ENCODE assay signal across 20 mouse cellular contexts in genomic region chr19:45257414-45258326, GRCm38 (mm10). TPM values are rescaled to one million over a fixed set of nuclear protein-coding genes. Genes with fewer than 3 reads are reported as not detected.
DNase-seq lines count a peak whose midpoint lies in the region; ATAC-seq and TF ChIP-seq lines count a peak whose summit lies in the region.
"Had no signal": no experiment of that assay in that cellular context is flagged by ENCODE, and none has a peak within 500 bp of the region (broad histone marks: within the 10 kb centered on the region; RNA-seq: fewer than 3 reads in every experiment).

No protein-coding gene starts in this region.

- no peaks in the 10 kb centered on the region for H3K9me3 ChIP-seq in hindbrain, embryonic 13.5 days
- no peaks in the 10 kb centered on the region for H3K9me3 ChIP-seq in hindbrain, embryonic 10.5 days
- H3K9me3 ChIP-seq in stomach, embryonic 14.5 days (ENCODE audit: control insufficient read depth, low read depth, low read length), result no peaks in the 10 kb centered on the region
- H3K9me3 ChIP-seq in stomach, postnatal 0 days (ENCODE audit: control insufficient read depth, low read length), result no peaks in the 10 kb centered on the region
- no peaks in the 10 kb centered on the region for H3K9me3 ChIP-seq in limb, embryonic 10.5 days (replicated peaks)
- no peaks in the 10 kb centered on the region for H3K9me3 ChIP-seq in neural tube, embryonic 15.5 days (replicated peaks)
- no peaks in the 10 kb centered on the region for H3K9me3 ChIP-seq in intestine, embryonic 15.5 days
- H3K9me3 ChIP-seq: forebrain, embryonic 15.5 days; midbrain, embryonic 12.5 days had no signal

- peaks cover 9% of the 10 kb centered on the region; the same call in 1 of the 2 replicates for H3K4me1 ChIP-seq in hindbrain, embryonic 13.5 days (replicated peaks)
- peaks cover 13% of the 10 kb centered on the region for H3K4me1 ChIP-seq in hindbrain, embryonic 10.5 days (replicated peaks)
- H3K4me1 ChIP-seq in stomach, embryonic 14.5 days (ENCODE audit: control insufficient read depth, insufficient read depth, low read length), result peaks cover 6% of the 10 kb centered on the region; the same call in 1 of the 2 replicates
- no peaks in the 10 kb centered on the region for H3K4me1 ChIP-seq in stomach, postnatal 0 days (replicated peaks; ENCODE audit: control insufficient read depth, insufficient read depth)
- peaks cover 19% of the 10 kb centered on the region for H3K4me1 ChIP-seq in limb, embryonic 10.5 days
- peaks cover 8% of the 10 kb centered on the region for H3K4me1 ChIP-seq in neural tube, embryonic 15.5 days
- no peaks in the 10 kb centered on the region for H3K4me1 ChIP-seq in intestine, embryonic 15.5 days (replicated peaks)
- H3K4me1 ChIP-seq: forebrain, embryonic 15.5 days; midbrain, embryonic 12.5 days had no signal

- H3K27me3 ChIP-seq in hindbrain, embryonic 13.5 days, result peaks cover 42% of the 10 kb centered on the region
- peaks cover 59% of the 10 kb centered on the region for H3K27me3 ChIP-seq in hindbrain, embryonic 10.5 days (ENCODE audit: insufficient read depth, poor library complexity, severe bottlenecking)
- no peaks in the 10 kb centered on the region for H3K27me3 ChIP-seq in stomach, embryonic 14.5 days (ENCODE audit: control insufficient read depth, insufficient read depth, low read length)
- H3K27me3 ChIP-seq in stomach, postnatal 0 days (ENCODE audit: control insufficient read depth, insufficient read depth, low read length), result no peaks in the 10 kb centered on the region
- peaks cover 13% of the 10 kb centered on the region; the same call in 1 of the 2 replicates for H3K27me3 ChIP-seq in limb, embryonic 10.5 days (ENCODE audit: low read depth, poor library complexity, severe bottlenecking)
- 0 out of 2 replicates have a peak, but pooled peaks cover 7% of the 10 kb centered on the region for H3K27me3 ChIP-seq in neural tube, embryonic 15.5 days (replicated peaks)
- peaks cover 12% of the 10 kb centered on the region; the same call in 1 of the 2 replicates for H3K27me3 ChIP-seq in intestine, embryonic 15.5 days (replicated peaks)
- H3K27me3 ChIP-seq: forebrain, embryonic 15.5 days had no signal

- no peak for DNase-seq in hindbrain, embryonic 10.5 days (ENCODE audit: low spot score)
- DNase-seq in stomach, postnatal 0 days (ENCODE audit: low spot score), result no peak
- DNase-seq in limb, embryonic 10.5 days (ENCODE audit: low spot score), result peak; percentile 38
- no peak for DNase-seq in thymus, postnatal 0 days (ENCODE audit: low spot score)
- DNase-seq: cerebellum, adult 8-10 months; heart, postnatal 14 days; lung, embryonic 14.5 days; lung, postnatal 4 days; spleen, adult 18-20 months; thymus, postnatal 14 days had no signal

- 56% methylated on average over 15 of the region's 15 CpGs for WGBS in hindbrain, embryonic 13.5 days
- 60% methylated on average over 15 of the region's 15 CpGs for WGBS in hindbrain, embryonic 10.5 days
- 40% methylated on average over 15 of the region's 15 CpGs for WGBS in stomach, embryonic 14.5 days
- 49% methylated on average over 15 of the region's 15 CpGs for WGBS in stomach, postnatal 0 days
- WGBS in limb, embryonic 10.5 days, result 53% methylated on average over 15 of the region's 15 CpGs
- 39% methylated on average over 15 of the region's 15 CpGs for WGBS in neural tube, embryonic 15.5 days
- 51% methylated on average over 15 of the region's 15 CpGs for WGBS in intestine, embryonic 15.5 days

- no peaks in the 10 kb centered on the region for H3K36me3 ChIP-seq in hindbrain, embryonic 13.5 days
- no peaks in the 10 kb centered on the region for H3K36me3 ChIP-seq in hindbrain, embryonic 10.5 days
- no peaks in the 10 kb centered on the region for H3K36me3 ChIP-seq in stomach, embryonic 14.5 days (ENCODE audit: control insufficient read depth, insufficient read depth, low read length)
- no peaks in the 10 kb centered on the region for H3K36me3 ChIP-seq in stomach, postnatal 0 days (ENCODE audit: control insufficient read depth, insufficient read depth, low read length)
- no peaks in the 10 kb centered on the region for H3K36me3 ChIP-seq in limb, embryonic 10.5 days
- no peaks in the 10 kb centered on the region for H3K36me3 ChIP-seq in neural tube, embryonic 15.5 days
- H3K36me3 ChIP-seq in intestine, embryonic 15.5 days, result no peaks in the 10 kb centered on the region
- H3K36me3 ChIP-seq: forebrain, embryonic 15.5 days; midbrain, embryonic 12.5 days had no signal

- peak; percentile 17; the same call in 1 of the 2 replicates for ATAC-seq in hindbrain, embryonic 13.5 days (ENCODE audit: low FRiP score)
- peak; percentile 42; the same call in 1 of the 2 replicates for ATAC-seq in stomach, embryonic 14.5 days (ENCODE audit: insufficient number of reproducible peaks, insufficient read depth, low FRiP score, low read depth)
- no peak for ATAC-seq in stomach, postnatal 0 days (ENCODE audit: low FRiP score, low TSS enrichment)
- ATAC-seq in neural tube, embryonic 15.5 days (ENCODE audit: low FRiP score), result no peak
- ATAC-seq in intestine, embryonic 15.5 days, result no peak
- ATAC-seq: forebrain, embryonic 15.5 days had no signal

- no peak overlapping the region for H3K4me2 ChIP-seq in hindbrain, embryonic 13.5 days
- H3K4me2 ChIP-seq in stomach, embryonic 14.5 days (replicated peaks; ENCODE audit: low read depth, low read length), result no peak overlapping the region
- H3K4me2 ChIP-seq in stomach, postnatal 0 days (replicated peaks; ENCODE audit: low read depth), result no peak overlapping the region
- H3K4me2 ChIP-seq in neural tube, embryonic 15.5 days, result peak overlapping the region; percentile 22
- H3K4me2 ChIP-seq in intestine, embryonic 15.5 days (replicated peaks), result no peak overlapping the region
- H3K4me2 ChIP-seq: forebrain, embryonic 15.5 days; liver, embryonic 11.5 days; lung, embryonic 14.5 days; midbrain, embryonic 12.5 days had no signal

- no peak for TF ChIP-seq CTCF in stomach, postnatal 0 days (IDR thresholded peaks at IDR 0.05; ENCODE audit: low read depth)

- no peak overlapping the region for H3K4me3 ChIP-seq in hindbrain, embryonic 13.5 days
- no peak overlapping the region for H3K4me3 ChIP-seq in hindbrain, embryonic 10.5 days
- no peak overlapping the region for H3K4me3 ChIP-seq in stomach, embryonic 14.5 days (ENCODE audit: low read depth, low read length)
- H3K4me3 ChIP-seq in stomach, postnatal 0 days (ENCODE audit: low read depth, low read length), result no peak overlapping the region
- no peak overlapping the region for H3K4me3 ChIP-seq in limb, embryonic 10.5 days
- no peak overlapping the region for H3K4me3 ChIP-seq in neural tube, embryonic 15.5 days (replicated peaks)
- H3K4me3 ChIP-seq in intestine, embryonic 15.5 days (replicated peaks), result no peak overlapping the region
- H3K4me3 ChIP-seq: forebrain, embryonic 15.5 days; midbrain, embryonic 12.5 days; myocyte had no signal

- no peak for TF ChIP-seq EP300 in stomach, postnatal 0 days (optimal IDR thresholded peaks at IDR 0.05)

- no peak overlapping the region for H3K27ac ChIP-seq in hindbrain, embryonic 13.5 days
- H3K27ac ChIP-seq in hindbrain, embryonic 10.5 days, result no peak overlapping the region
- H3K27ac ChIP-seq in stomach, embryonic 14.5 days (ENCODE audit: low read length), result no peak overlapping the region
- no peak overlapping the region for H3K27ac ChIP-seq in stomach, postnatal 0 days (replicated peaks)
- H3K27ac ChIP-seq in limb, embryonic 10.5 days, result peak overlapping the region; percentile 47
- no peak overlapping the region for H3K27ac ChIP-seq in neural tube, embryonic 15.5 days (replicated peaks)
- H3K27ac ChIP-seq in intestine, embryonic 15.5 days, result no peak overlapping the region
- H3K27ac ChIP-seq: forebrain, embryonic 15.5 days; midbrain, embryonic 12.5 days had no signal

- peak overlapping the region; percentile 26; the same call in 1 of the 2 replicates for H3K9ac ChIP-seq in hindbrain, embryonic 13.5 days
- no peak overlapping the region for H3K9ac ChIP-seq in stomach, embryonic 14.5 days (replicated peaks; ENCODE audit: low read depth, low read length)
- H3K9ac ChIP-seq in stomach, postnatal 0 days (ENCODE audit: low read length), result no peak overlapping the region
- no peak overlapping the region; the same call in 1 of the 2 replicates for H3K9ac ChIP-seq in neural tube, embryonic 15.5 days (replicated peaks)
- H3K9ac ChIP-seq in intestine, embryonic 15.5 days, result no peak overlapping the region
- H3K9ac ChIP-seq: forebrain, embryonic 15.5 days; lung, embryonic 14.5 days; midbrain, embryonic 12.5 days had no signal

RNA-seq across cellular contexts. Expression of gene Lbx1, which starts 22.1 kb away (rescaled TPM):
- 9.5 and 11.8 TPM in 2 replicates for polyA plus RNA-seq in hindbrain, embryonic 13.5 days (2015; fragmentation: Nextera tagmentation; extraction: Ambion mirVana)
- 1.4 and 8.9 TPM in 2 replicates for polyA plus RNA-seq in hindbrain, embryonic 10.5 days (2016; fragmentation: Nextera tagmentation; extraction: Ambion mirVana)
- polyA plus RNA-seq in stomach, embryonic 14.5 days (2014; fragmentation: Nextera tagmentation; extraction: Ambion mirVana), result not detected in 2 replicates
- polyA plus RNA-seq in stomach, postnatal 0 days (2015; fragmentation: Nextera tagmentation; extraction: Ambion mirVana), result 0.04 TPM in 1 of 2 replicates, not detected in the other
- 3.9 and 6.3 TPM in 2 replicates for polyA plus RNA-seq in limb, embryonic 10.5 days (2016; fragmentation: Nextera tagmentation; extraction: Ambion mirVana)
- polyA plus RNA-seq in neural tube, embryonic 15.5 days (2015; fragmentation: Nextera tagmentation; extraction: Ambion mirVana), result 10.9 and 16.9 TPM in 2 replicates
- not detected in 2 replicates for polyA plus RNA-seq in thymus, postnatal 0 days (2015; fragmentation: Nextera tagmentation; extraction: Ambion mirVana)
- polyA plus RNA-seq in intestine, embryonic 15.5 days (2015; fragmentation: Nextera tagmentation; extraction: Ambion mirVana), result 0.08 TPM in 1 of 2 replicates, not detected in the other
- polyA plus RNA-seq: forebrain, embryonic 15.5 days; kidney, embryonic 16.5 days; lung, embryonic 14.5 days; stomach, embryonic 16.5 days had no signal

Comparison
In these comparisons a context has a peak if more than half of its experiments do, and no peak if none do; other contexts are left out.
1. ATAC-seq: peak in hindbrain, embryonic 13.5 days (single experiment) and stomach, embryonic 14.5 days (single experiment); none in stomach, postnatal 0 days (single experiment), neural tube, embryonic 15.5 days (single experiment) and intestine, embryonic 15.5 days (single experiment).